Mouse (Mus musculus) heart, adult 2 months (tissue): Measurements from ENCODE around the gene Mpp5.

ENCODE experiments used
- CTCF ChIP-seq: fragments of 200-600 bp; IDR thresholded peaks from 2 replicates; pipeline ENCODE4 v1.8.1; 2022; ENCODE audit warnings: antibody characterized with exemption, mild to moderate bottlenecking, moderate library complexity
- EP300 ChIP-seq: fragments of 200-500 bp; IDR thresholded peaks from 2 replicates; pipeline ENCODE4 v1.6.1; 2011; ENCODE audit warnings: low read depth, low read length, control low read depth; ENCODE audit not compliant: insufficient read depth
- POLR2A ChIP-seq: fragments of 200-500 bp; IDR thresholded peaks from 2 replicates; pipeline ENCODE4 v1.6.1; 2011; ENCODE audit warnings: mild to moderate bottlenecking, low read depth, low read length, control low read depth; ENCODE audit not compliant: insufficient read depth

- TF ChIP-seq CTCF (no peak), POLR2A (no peak), EP300 (no peak)
These were observed 9.1 kb upstream of the Mpp5 start for GRCm38 (mm10) chr12:78739633-78740032.
